Mouse (Mus musculus): ENCODE results near the gene Olfr550. TPM values are rescaled to one million over a fixed set of nuclear protein-coding genes. Genes with fewer than 3 reads are reported as not detected.

Gene Olfr550
- total RNA-seq, 2 experiments from 2014 or later = 0.14 to 0.22 TPM

Other genes starting within 250 kb of the Olfr550 start
- 10 to 100 TPM; 14.7 to 17.0 TPM for gene Rrm1, start 129.7 kb upstream of the Olfr550 start, total RNA-seq (2021)
- gene Olfr543, start 89.8 kb upstream of the Olfr550 start, total RNA-seq (2021) = not detected
- not detected for gene Olfr544, start 83.1 kb upstream of the Olfr550 start, total RNA-seq (2021)
- not detected for gene Olfr545, start 71.9 kb upstream of the Olfr550 start, total RNA-seq (2021)
- not detected for gene Olfr547, start 36.7 kb upstream of the Olfr550 start, total RNA-seq (2021)
- gene Olfr548-ps1, start 30.5 kb upstream of the Olfr550 start, total RNA-seq (2021) = not detected
- not detected for gene Olfr549, start 21.6 kb upstream of the Olfr550 start, total RNA-seq (2021)
- gene Trim21, start 6.0 kb upstream of the Olfr550 start, total RNA-seq (2021) = 1 to 10 TPM; 3.5 to 3.7 TPM
- gene Olfr551, start 20.4 kb downstream of the Olfr550 start, total RNA-seq (2021) = not detected
- gene Olfr552, start 26.3 kb downstream of the Olfr550 start, total RNA-seq (2021) = under 1 TPM in 1 of 2 experiments, not detected in 1; 0.16 TPM
- not detected for gene Olfr553, start 46.8 kb downstream of the Olfr550 start, total RNA-seq (2021)
- not detected for gene Olfr554, start 67.0 kb downstream of the Olfr550 start, total RNA-seq (2021)
- gene Olfr555, start 87.4 kb downstream of the Olfr550 start, total RNA-seq (2021) = not detected
- gene Olfr556, start 93.5 kb downstream of the Olfr550 start, total RNA-seq (2021) = not detected
- gene Trim68, start 115.9 kb downstream of the Olfr550 start, total RNA-seq (2021) = 1 to 10 TPM; 4.0 to 4.2 TPM
- gene Olfr557, start 124.5 kb downstream of the Olfr550 start, total RNA-seq (2021) = not detected
- 1 to 10 TPM; 2.5 to 2.6 TPM for gene Olfr558, start 130.8 kb downstream of the Olfr550 start, total RNA-seq (2021)
- gene Olfr33, start 147.6 kb downstream of the Olfr550 start, total RNA-seq (2021) = not detected
- not detected for gene Olfr559, start 156.0 kb downstream of the Olfr550 start, total RNA-seq (2021)
- not detected for gene Olfr560, start 187.9 kb downstream of the Olfr550 start, total RNA-seq (2021)
- gene Olfr78, start 188.0 kb downstream of the Olfr550 start, total RNA-seq (2021) = under 1 TPM; 0.66 to 0.69 TPM
- not detected for gene Olfr561, start 199.8 kb downstream of the Olfr550 start, total RNA-seq (2021)
- not detected for gene Olfr564, start 232.0 kb downstream of the Olfr550 start, total RNA-seq (2021)